Mouse (Mus musculus) heart, postnatal 0 days (tissue): Measurements from ENCODE around the gene Gper1. TPM values are rescaled to one million over a fixed set of nuclear protein-coding genes. Genes with fewer than 3 reads are reported as not detected.
A peak's percentile ranks its signal among the peaks of the same experiment; 100 is the strongest.

Source experiments
- ATAC-seq: fragments of 200-750 bp; cut with Nextera tagmentation; 2 replicates; pipeline ENCODE4 v1.8.0; 2017; ENCODE audit warnings: low read depth, moderate number of reproducible peaks, moderate library complexity; ENCODE audit not compliant: insufficient read depth
- DNase-seq: peaks from one replicate; pipeline ENCODE4 v3.0.0-alpha.2; 2016; ENCODE audit warnings: low spot score
- H3K27ac ChIP-seq: fragments of 300-500 bp; sonication (generic); 2 replicates; pipeline ENCODE4 v1.5.1; 2014; ENCODE audit warnings: low read depth, mild to moderate bottlenecking
- H3K27me3 ChIP-seq: fragments of 300-500 bp; sonication (generic); 2 replicates; pipeline ENCODE4 v1.6.1; 2014; ENCODE audit warnings: low read length, mixed read lengths; ENCODE audit not compliant: control insufficient read depth, insufficient read depth
- H3K36me3 ChIP-seq: fragments of 300-500 bp; sonication (generic); replicated peaks from 2 replicates; pipeline ENCODE4 v1.6.1; 2014; ENCODE audit warnings: low read length, mixed read lengths; ENCODE audit not compliant: control insufficient read depth, insufficient read depth
- H3K4me1 ChIP-seq: fragments of 300-500 bp; sonication (generic); 2 replicates; pipeline ENCODE4 v1.6.1; 2014; ENCODE audit warnings: antibody characterized with exemption; ENCODE audit not compliant: control insufficient read depth, insufficient read depth
- H3K4me2 ChIP-seq: fragments of 300-500 bp; sonication (generic); 2 replicates; pipeline ENCODE4 v1.6.1; 2014; ENCODE audit warnings: low read depth, mild to moderate bottlenecking, low read length, moderate library complexity
- H3K4me3 ChIP-seq: fragments of 300-500 bp; sonication (generic); 2 replicates; pipeline ENCODE4 v1.5.1; 2014; ENCODE audit warnings: low read depth, low read length
- H3K9ac ChIP-seq: fragments of 300-500 bp; sonication (generic); replicated peaks from 2 replicates; pipeline ENCODE4 v1.6.1; 2014; ENCODE audit warnings: low read depth, low read length, mixed read lengths
- H3K9me3 ChIP-seq: fragments of 300-500 bp; sonication (generic); replicated peaks from 2 replicates; pipeline ENCODE4 v1.6.1; 2016; ENCODE audit warnings: low read length; ENCODE audit not compliant: control insufficient read depth
- CTCF ChIP-seq: IDR thresholded peaks from 2 replicates; pipeline ENCODE4 v1.5.1; 2016; ENCODE audit warnings: antibody characterized with exemption, control low read depth, low read depth
- EP300 ChIP-seq: IDR thresholded peaks from 2 replicates; pipeline ENCODE4 v1.6.1; 2016; ENCODE audit warnings: antibody characterized with exemption, low read depth
- WGBS: fragments of 180-500 bp; shearing (Covaris S2); extraction: QIAGEN DNeasy Blood & Tissue Kit; methylation state at CpG from one replicate; pipeline ENCODE4 v1.1.7; 2014; 5-methylcytosine and 5-hydroxymethylcytosine counted together
- polyA plus RNA-seq: library from polyadenylated mRNA; unstranded; fragments of >200 nt; fragmentation: Nextera tagmentation; extraction: Ambion mirVana; gene quantifications from 2 replicates; pipeline ENCODE4 v1.2.1, GENCODE M21; 2015
- total RNA-seq: library from RNA; depleted of rRNA; stranded (reverse); fragments of >200 nt; gene quantifications from 2 replicates; pipeline ENCODE4 v1.2.3, GENCODE M21; 2014; ENCODE audit warnings: low replicate concordance

Gper1 gene
- total and polyA plus RNA-seq, 2 experiments from 2014 or later: 1.3 to 2.0 TPM

DNA sequence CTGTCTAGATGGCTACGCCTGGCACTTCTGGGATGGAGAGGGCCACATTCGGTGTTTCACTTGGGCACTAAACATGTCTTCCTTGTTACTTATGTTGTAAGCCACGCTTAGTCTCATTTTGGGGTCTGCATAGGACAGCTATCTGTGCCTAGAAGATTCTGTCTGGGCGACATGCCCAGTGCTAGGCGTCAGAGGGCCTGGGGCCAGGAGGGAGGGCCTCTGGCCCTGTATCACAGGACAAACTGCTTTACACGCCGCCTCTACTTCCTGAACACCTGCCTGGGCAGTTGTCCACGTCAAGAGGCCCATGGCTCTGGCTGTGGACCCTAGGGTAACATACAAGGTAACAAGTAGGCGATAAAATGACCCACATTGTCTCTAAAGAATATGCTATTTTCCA lies 5.0 kb downstream of the Gper1 start:
- no peaks in the 10 kb centered on the region for H3K36me3 ChIP-seq
- no peak overlapping the region for H3K27ac ChIP-seq
- H3K4me2 ChIP-seq: no peak overlapping the region
- WGBS: 25% methylated on average over 9 of the region's 9 CpGs
- ATAC-seq (peak; percentile 66; the same call in 1 of the 2 replicates), DNase-seq (peak; percentile 61)
- H3K9ac ChIP-seq: no peak overlapping the region
- H3K4me1 ChIP-seq: peaks cover 10% of the 10 kb centered on the region
- H3K9me3 ChIP-seq: no peaks in the 10 kb centered on the region
- H3K4me3 ChIP-seq: no peak overlapping the region
- 0 out of 2 replicates have a peak, but pooled peaks cover 7% of the 10 kb centered on the region for H3K27me3 ChIP-seq
- TF ChIP-seq EP300 (no peak), CTCF (no peak)

DNA sequence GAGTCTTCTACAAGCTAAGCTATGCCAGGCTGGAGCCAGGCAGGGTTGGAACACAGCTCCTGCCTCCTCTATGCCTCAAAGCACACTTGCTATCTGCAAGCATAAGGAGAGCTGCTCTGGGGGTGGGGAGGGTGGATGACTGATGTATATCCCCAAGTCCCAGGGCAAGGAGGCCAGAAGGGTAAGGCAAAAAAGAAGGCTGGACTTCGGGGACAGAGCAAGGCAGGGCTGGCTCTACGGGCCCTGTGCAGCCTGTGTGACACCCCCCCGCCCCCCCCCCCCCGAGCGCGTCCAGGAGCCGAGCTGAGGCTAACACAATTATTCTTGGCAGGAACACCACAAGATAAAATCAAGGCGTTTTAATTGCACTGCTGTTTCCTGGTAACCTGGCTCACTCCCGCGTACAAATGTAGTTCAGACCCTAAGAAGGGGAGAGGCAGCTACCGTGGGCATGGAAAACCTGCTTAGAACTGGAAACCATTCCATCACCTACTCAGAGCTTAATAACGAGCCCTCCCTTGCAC lies 6.9 kb downstream of the Gper1 start:
- Histone ChIP-seq H3K4me1 (peaks cover 10% of the 10 kb centered on the region), H3K27me3 (0 out of 2 replicates have a peak, but pooled peaks cover 4% of the 10 kb centered on the region), H3K27ac (no peak overlapping the region), H3K36me3 (no peaks in the 10 kb centered on the region), H3K4me2 (no peak overlapping the region), H3K9me3 (no peaks in the 10 kb centered on the region), H3K4me3 (no peak overlapping the region), H3K9ac (no peak overlapping the region)
- DNase-seq (no peak), ATAC-seq (peak; percentile 16; the same call in 1 of the 2 replicates)
- WGBS: 15% methylated on average over 11 of the region's 12 CpGs
- TF ChIP-seq EP300: no peak
- TF ChIP-seq CTCF: no peak

DNA sequence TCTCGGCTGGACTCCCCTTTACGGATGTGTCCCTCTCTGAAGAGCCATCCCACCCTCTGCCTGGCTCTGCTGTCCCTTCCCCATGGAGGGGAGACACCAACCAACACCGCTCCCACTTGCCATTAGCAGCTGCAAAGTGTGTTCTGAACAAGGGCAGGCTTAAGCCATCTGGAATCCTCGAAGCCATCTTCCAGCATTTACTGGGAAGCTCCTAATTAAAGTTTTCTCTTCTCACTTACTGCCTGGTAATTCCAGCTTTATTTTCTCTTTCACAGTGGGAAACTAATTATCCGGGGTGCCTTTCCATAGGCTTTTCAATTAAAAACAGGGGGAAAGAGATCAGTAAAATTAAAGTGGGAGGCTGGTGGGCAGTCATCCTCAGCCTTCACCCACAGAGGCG lies 9.4 kb downstream of the Gper1 start:
- TF ChIP-seq CTCF: no peak
- no peak for TF ChIP-seq EP300
- Histone ChIP-seq H3K9ac (no peak overlapping the region), H3K36me3 (no peaks in the 10 kb centered on the region), H3K27ac (no peak overlapping the region), H3K27me3 (no peaks in the 10 kb centered on the region), H3K4me3 (no peak overlapping the region), H3K4me1 (peaks cover 10% of the 10 kb centered on the region), H3K4me2 (no peak overlapping the region), H3K9me3 (no peaks in the 10 kb centered on the region)
- no peak for DNase-seq
- WGBS: 84% methylated on average over 6 of the region's 6 CpGs
- no peak for ATAC-seq

DNA sequence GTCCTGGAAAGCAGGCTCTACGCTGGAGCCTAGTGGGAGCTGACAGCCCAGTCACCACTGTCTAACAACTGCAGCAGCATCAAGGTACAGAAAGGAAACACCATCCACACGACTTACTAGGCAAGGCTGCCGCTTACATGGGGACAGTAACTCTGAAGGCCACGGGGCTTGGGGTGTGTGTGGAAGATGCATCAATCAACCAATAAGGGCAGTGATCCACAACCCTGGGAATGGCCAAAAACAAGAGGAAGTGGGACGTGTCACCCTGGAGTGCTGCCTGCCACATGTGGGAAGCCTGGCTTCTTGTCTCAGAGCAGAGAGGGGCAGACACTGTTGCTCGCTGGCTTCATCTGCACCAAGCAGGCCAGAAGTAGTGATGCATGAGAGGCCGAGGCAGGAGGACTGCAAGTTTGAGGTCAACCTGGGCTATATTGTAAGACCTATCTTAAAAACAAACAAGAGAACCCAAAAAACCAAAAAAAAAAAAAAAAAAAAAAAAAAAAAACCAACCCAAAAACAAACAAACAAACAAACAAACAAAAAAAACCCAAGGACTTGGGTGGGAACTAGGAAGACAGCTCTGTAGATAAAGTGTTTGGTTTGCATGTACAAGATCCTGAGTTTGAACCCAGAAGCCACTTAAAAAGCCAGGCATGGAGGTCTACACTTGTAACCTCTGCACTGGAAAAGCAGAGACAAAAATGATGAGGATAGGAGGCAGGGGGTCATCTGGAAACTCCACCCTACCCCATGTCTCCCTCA lies 10.0 kb downstream of the Gper1 start:
- 74% methylated on average over 7 of the region's 7 CpGs for WGBS
- Histone ChIP-seq H3K27me3 (no peaks in the 10 kb centered on the region), H3K27ac (no peak overlapping the region), H3K4me3 (no peak overlapping the region), H3K9ac (no peak overlapping the region), H3K36me3 (no peaks in the 10 kb centered on the region), H3K4me2 (no peak overlapping the region), H3K4me1 (peaks cover 8% of the 10 kb centered on the region), H3K9me3 (no peaks in the 10 kb centered on the region)
- DNase-seq: no peak
- no peak for ATAC-seq
- TF ChIP-seq EP300 (no peak), CTCF (no peak)

DNA sequence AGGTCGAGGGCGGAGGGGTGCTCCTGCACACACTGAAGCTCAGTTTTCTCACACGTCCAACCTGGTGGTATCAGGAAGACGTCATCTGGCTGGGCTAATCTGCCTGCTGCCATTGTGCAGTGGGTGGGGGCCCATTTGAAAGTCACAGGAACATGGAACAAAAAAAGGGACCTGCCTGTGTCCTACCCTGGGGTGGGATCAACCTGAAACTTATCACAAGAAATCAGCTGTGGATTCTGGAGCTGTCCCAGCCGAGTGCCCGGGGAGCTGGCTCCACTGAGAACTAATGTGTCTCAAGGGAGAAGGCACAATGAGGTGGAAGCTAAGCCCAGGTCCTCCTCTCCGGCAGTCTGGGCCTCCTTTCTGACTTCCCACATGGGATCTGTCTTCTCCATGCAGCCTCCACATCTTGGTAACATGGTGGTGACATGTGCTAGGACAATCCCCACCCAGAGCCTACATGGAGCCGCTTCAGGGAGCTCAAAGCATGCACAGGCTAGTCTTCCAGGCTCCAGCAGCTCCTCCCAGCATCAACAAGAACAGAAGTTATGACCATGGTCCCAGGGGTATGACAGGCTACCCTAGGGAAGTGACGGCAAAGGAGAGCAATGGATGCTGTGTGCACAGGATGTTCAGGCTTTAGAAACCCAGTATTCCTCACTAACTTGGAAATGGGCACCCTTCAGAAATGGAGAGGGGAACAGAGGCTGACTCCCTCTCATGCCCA lies 11.1 kb downstream of the Gper1 start:
- TF ChIP-seq CTCF (no peak), EP300 (no peak)
- peaks cover 6% of the 10 kb centered on the region; the same call in 1 of the 2 replicates for H3K4me1 ChIP-seq
- DNase-seq (no peak), ATAC-seq (0 out of 2 replicates have a peak, but pooled peaks have one; percentile 9)
- no peak overlapping the region for H3K4me2 ChIP-seq
- H3K4me3 ChIP-seq: no peak overlapping the region
- no peaks in the 10 kb centered on the region for H3K9me3 ChIP-seq
- 67% methylated on average over 9 of the region's 9 CpGs for WGBS
- H3K27me3 ChIP-seq: no peaks in the 10 kb centered on the region
- H3K9ac ChIP-seq: no peak overlapping the region
- H3K36me3 ChIP-seq: no peaks in the 10 kb centered on the region
- H3K27ac ChIP-seq: no peak overlapping the region
